Mouse (Mus musculus): ENCODE measurements at regions not wholly inside any gene's neighbourhood (a gene's known extent, or its start where the extent isn't known, plus 50 kb on each side); places are given as distances from the start of the nearest gene placed in this dataset.

DNA sequence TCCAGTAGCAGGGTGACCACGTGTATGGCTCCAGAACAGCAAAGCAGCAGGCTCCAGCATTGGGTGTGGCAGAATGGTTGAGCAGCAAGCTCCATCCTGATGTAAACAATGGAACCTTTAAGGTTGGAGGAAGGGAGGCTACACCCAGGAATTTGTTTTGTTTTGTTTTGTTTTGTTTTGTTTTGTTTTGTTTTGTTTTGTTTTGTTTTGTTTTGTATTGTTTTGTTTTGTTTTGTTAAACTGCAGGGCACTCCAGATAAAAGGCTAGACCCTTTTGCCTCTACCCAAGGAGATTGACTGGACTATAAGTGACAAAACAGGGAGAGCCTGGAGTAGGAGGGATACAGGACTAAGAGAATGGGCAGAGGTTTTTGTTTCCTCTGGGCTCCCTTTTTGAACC lies 647.5 kb downstream of the Kcnj3 start:
- no peak for DNase-seq (ENCODE audit: low read depth)

DNA sequence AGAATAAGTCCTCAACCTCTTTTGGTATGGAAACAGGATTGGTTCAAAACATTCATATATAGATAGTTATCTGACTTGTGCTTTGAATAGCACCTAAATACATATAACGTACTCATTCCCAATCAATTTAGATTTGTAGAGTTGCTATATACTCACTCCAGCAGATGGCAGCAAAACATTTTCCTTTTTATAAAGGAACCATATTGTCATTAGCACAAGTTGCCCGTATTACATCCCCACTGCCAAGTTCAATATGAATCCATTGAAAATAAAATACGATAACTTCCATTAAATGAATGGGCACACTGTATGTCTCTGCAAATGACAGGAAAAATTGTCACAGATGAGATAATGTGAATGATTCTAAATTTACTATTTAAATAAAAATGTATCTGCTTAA lies 673.8 kb downstream of the Kcnj3 start:
- DNase-seq (ENCODE audit: low read depth), result peak; percentile 54

GRCm38 (mm10) chr2:56109975-56110374 lies 674.2 kb downstream of the Kcnj3 start:
- no peak for DNase-seq (ENCODE audit: low read depth)

DNA sequence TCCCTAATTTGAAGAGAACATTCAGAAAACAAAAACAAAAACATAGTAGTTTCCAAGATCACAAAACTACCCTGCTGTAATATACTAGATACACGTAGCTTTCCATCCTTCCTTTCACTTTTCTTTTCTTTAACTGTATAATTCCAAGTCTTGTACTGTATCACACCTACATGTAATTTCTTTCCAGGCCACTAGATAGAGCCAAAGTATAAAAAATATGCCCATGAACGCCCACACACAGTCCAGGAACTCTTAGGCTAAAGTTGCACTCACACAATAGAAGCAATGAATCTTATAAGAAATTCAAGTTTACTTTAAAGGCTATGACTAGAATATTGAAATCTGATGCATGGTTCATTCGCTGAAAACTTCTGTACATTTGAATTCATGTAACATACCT lies 678.7 kb downstream of the Kcnj3 start:
- peak; percentile 78 for DNase-seq (ENCODE audit: low read depth)

- peak; percentile 81 for DNase-seq (ENCODE audit: low read depth)
Observed at GRCm38 (mm10) chr2:56119368-56119767, 683.6 kb downstream of the Kcnj3 start.

DNA sequence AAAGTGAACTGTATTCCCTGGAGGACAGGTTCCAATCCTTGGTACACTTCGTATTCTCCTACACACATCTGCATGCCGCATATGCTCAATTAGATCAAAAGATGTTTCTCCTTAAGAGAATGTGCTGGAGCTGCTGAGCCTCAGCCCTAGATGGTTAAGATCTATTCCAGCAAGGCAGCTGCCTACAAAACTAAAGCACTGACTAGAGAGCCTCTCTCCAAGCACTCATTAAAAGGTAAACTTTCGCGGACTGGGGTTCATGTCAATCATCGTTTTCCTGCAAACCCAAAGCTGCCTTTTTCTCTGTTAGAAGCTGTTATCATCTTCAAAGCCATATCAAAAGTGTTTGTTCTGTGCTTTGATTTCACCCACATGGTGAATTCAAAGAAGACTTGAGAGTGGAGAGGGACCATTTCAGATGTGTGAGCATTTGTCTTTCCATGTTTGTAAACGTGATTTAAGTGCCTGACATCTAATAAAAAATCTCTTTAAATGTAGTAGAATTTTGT lies 711.4 kb downstream of the Kcnj3 start:
- no peak for DNase-seq (ENCODE audit: low read depth)

GRCm38 (mm10) chr2:56196449-56196848 lies 760.7 kb downstream of the Kcnj3 start:
- DNase-seq (ENCODE audit: low read depth), result no peak

GRCm38 (mm10) chr2:56227476-56227875 lies 791.7 kb downstream of the Kcnj3 start:
- no peak for DNase-seq (ENCODE audit: low read depth)

- DNase-seq (ENCODE audit: low read depth), result no peak
Observed at GRCm38 (mm10) chr2:56233042-56233441, 797.3 kb downstream of the Kcnj3 start.

DNA sequence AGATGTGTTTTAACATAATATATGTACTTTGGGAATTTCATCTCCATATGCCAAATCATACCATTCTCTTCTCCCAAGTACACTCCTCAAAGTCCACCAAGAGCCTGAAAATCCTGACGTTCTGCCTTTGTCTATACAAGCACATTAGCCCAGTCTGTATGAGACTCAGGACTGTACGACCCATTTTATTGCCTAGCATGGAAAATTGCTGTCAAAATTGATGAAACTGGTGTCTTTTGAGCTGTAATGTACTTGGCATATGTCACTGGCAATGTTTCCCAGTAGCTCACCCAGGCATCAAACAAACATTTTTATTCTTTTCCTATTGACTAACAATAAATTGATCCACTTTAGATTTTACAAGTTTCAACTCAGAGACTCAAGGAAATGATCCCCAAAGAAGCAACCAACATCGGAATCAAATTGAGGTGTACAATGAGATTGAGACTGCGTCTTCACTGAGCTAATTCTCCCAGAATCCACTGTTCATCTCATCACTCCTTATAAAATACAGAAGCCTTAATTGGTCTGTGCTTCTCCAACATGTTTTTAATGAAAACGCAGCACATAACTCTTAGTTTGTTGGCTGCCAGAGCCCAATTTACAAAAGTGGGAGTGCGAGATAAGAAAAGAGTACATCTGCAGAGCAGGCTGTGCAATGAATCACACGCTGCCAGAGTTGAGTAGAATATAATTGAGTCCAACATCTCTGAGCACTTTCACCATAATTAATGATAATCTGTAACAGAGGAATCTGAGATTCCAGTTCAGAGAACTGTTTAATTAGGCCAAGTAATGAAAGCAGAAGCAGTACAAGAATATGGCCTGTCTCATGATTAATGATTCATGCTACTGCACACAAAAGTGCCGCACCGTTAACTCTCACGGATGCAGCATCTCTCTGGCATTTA lies 821.5 kb downstream of the Kcnj3 start:
- no peak for DNase-seq (ENCODE audit: low read depth)

DNA sequence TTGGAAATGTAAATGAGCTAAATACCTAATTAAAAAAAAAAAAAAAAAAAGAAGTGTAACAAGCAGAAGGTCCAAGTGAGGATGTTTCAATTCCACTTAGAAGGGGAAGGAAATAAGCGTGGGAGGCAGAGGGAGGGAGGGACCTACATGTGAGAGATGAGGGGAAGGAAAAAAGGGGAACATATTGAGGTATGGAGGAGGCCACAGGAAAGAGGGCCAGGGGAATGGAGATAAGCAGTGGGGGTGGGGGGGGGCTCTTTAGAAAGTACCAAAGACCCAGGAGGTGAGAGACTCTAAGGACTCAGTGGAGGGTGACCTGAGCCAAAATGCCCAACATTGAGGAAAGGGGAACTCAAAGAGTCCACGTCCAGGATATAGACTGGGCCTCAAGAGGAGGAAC lies 818.9 kb downstream of the Nr4a2 start:
- DNase-seq (ENCODE audit: low read depth), result peak; percentile 34

DNA sequence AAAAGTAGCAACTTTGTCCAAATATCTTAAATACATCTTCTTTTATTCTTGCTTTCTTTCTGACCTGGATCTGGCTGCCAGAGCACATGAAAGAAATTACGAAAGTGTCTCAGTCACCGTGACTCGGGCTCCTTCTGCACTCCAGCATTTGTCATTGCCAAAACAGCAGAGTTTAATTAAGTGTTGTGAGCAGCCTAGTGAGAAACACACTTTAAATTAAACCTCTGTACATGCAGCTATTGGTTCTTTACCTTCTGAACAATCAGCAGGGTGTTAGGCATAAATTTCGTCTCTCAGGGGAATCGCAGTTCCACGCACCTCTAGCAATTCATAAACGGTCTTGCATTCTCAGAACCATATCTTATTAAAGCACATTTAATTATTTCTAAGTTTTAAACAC lies 802.1 kb downstream of the Nr4a2 start:
- no peak for DNase-seq (ENCODE audit: low read depth)

DNA sequence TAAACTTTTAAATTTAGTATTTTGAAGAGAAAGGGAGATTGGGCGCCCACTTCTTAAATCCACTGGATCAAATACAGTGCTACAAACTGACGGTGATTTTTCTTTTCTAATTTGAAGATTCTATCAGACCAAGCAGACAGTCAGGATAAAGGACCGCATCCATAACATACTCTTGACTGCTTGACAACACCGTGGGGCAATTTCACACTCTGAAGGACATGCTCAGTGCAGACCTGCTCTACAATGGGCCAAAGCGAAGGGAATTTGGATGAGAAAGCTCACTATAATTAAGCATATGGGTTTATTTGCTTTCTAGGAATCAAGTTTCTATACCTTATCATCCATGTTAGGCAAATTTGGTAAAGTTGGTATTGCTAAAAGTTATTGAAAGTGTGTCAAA lies 801.3 kb downstream of the Nr4a2 start:
- no peak for DNase-seq (ENCODE audit: low read depth)

GRCm38 (mm10) chr2:56335974-56336373 lies 787.8 kb downstream of the Nr4a2 start:
- DNase-seq (ENCODE audit: low read depth), result no peak

DNA sequence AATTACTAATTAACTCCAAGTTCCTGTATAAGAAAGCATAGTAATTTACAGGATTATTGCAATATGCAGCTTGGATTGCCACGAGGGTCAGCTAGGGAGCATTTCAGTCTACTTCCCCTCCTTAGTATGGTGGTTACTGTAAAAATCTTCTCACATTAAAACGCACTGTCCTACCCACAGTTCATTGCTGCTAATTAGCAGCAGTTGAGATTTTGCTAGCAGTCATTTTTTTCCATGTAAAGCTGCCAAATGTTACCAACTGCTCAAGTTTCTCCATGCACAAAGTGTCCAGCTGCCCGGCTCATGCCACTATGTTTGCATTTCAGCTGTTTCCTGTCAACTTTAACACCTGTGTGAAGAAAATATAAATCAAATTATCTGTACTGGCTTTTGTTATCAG lies 759.7 kb downstream of the Nr4a2 start:
- DNase-seq (ENCODE audit: low read depth), result no peak
